Mouse (Mus musculus): ENCODE results near the gene Bms1.

GRCm38 (mm10) chr6:118455042-118455631, 35.9 kb upstream of the Bms1 start, which contains the start of gene Zfp248:
- TF ChIP-seq CTCF (IDR thresholded peaks at IDR 0.05; ENCODE audit: extremely low read depth, insufficient read depth, insufficient read length, insufficient replicate concordance) (no peak), POLR2A (IDR thresholded peaks at IDR 0.05; ENCODE audit: low read depth, low read length) (no peak)

All from spleen, adult 2 months (tissue).